Mouse (Mus musculus) urinary bladder, postnatal 14 days (tissue): ENCODE results near the gene Ddx19b.
"Not testable (repeated sequence)": the region's sequence is repeated elsewhere in the genome, so short reads cannot be mapped to it uniquely, and the experiment has no call there.

Experiments used
- DNase-seq: peaks from one replicate; pipeline ENCODE4 v3.0.0; 2021; ENCODE audit warnings: low spot score

Gene Ddx19b

GRCm38 (mm10) chr8:111033482-111034215, 2.1 kb upstream of the Ddx19b start:
- peak; percentile 99 for DNase-seq

GRCm38 (mm10) chr8:111032916-111033315, 1.4 kb upstream of the Ddx19b start, which contains the start of gene Aars:
TSS of gene Aars (plus strand) at chr8:111033144.
- DNase-seq: no peak

- DNase-seq: no peak
Observed at GRCm38 (mm10) chr8:111030045-111030444, 1.5 kb downstream of the Ddx19b start.

GRCm38 (mm10) chr8:111029589-111029988, 2.0 kb downstream of the Ddx19b start:
- no peak for DNase-seq

- DNase-seq: peak; percentile 88
Observed at GRCm38 (mm10) chr8:111027391-111027937, 4.1 kb downstream of the Ddx19b start.

- DNase-seq: not testable (repeated sequence)
Observed at GRCm38 (mm10) chr8:111026609-111027008, 4.9 kb downstream of the Ddx19b start.

GRCm38 (mm10) chr8:111010230-111010991, 21.1 kb downstream of the Ddx19b start:
- not testable (repeated sequence) for DNase-seq

- DNase-seq: peak; percentile 90
Observed at GRCm38 (mm10) chr8:110997547-110998531, 33.7 kb downstream of the Ddx19b start, which contains the start of gene Ddx19a. TSS of gene Ddx19a (minus strand) at chr8:110997800.

- DNase-seq: no peak
Observed at GRCm38 (mm10) chr8:110996641-110997430, 34.7 kb downstream of the Ddx19b start.

GRCm38 (mm10) chr8:110990017-110990416, 41.5 kb downstream of the Ddx19b start:
- no peak for DNase-seq

- no peak for DNase-seq
Observed at GRCm38 (mm10) chr8:110987805-110988744, 43.5 kb downstream of the Ddx19b start.

- DNase-seq: no peak
Observed at GRCm38 (mm10) chr8:110981304-110981703, 50.2 kb downstream of the Ddx19b start.

GRCm38 (mm10) chr8:110977987-110978386, 53.6 kb downstream of the Ddx19b start:
- not testable (repeated sequence) for DNase-seq

GRCm38 (mm10) chr8:110976532-110976931, 55.0 kb downstream of the Ddx19b start:
- DNase-seq: not testable (repeated sequence)

GRCm38 (mm10) chr8:110969910-110970770, 61.4 kb downstream of the Ddx19b start:
- peak; percentile 88 for DNase-seq

- no peak for DNase-seq
Observed at GRCm38 (mm10) chr8:110967326-110967725, 64.2 kb downstream of the Ddx19b start.

GRCm38 (mm10) chr8:110966586-110966985, 65.0 kb downstream of the Ddx19b start:
- no peak for DNase-seq

GRCm38 (mm10) chr8:110965594-110965993, 66.0 kb downstream of the Ddx19b start:
- DNase-seq: peak; percentile 69

GRCm38 (mm10) chr8:110964666-110965065, 66.9 kb downstream of the Ddx19b start:
- no peak for DNase-seq
